Mouse (Mus musculus) embryonic facial prominence, embryonic 15.5 days (tissue): ENCODE measurements around the gene Cyb5rl. TPM values are rescaled to one million over a fixed set of nuclear protein-coding genes. Genes with fewer than 3 reads are reported as not detected.

Source experiments
- ATAC-seq: fragments of 200-750 bp; cut with Nextera tagmentation; 2 replicates; pipeline ENCODE4 v1.8.0; 2017; ENCODE audit warnings: low read depth, moderate TSS enrichment; ENCODE audit not compliant: insufficient number of reproducible peaks, low FRiP score, low TSS enrichment
- H3K27ac ChIP-seq: fragments of 300-500 bp; sonication (generic); replicated peaks from 2 replicates; pipeline ENCODE4 v1.5.1; 2015; ENCODE audit warnings: mild to moderate bottlenecking, inconsistent platforms
- H3K27me3 ChIP-seq: fragments of 300-500 bp; sonication (generic); 2 replicates; pipeline ENCODE4 v1.6.1; 2015; ENCODE audit warnings: inconsistent platforms
- H3K36me3 ChIP-seq: fragments of 300-500 bp; sonication (generic); 2 replicates; pipeline ENCODE4 v1.6.1; 2015; ENCODE audit warnings: mild to moderate bottlenecking, inconsistent platforms
- H3K4me1 ChIP-seq: fragments of 300-500 bp; sonication (generic); 2 replicates; pipeline ENCODE4 v1.6.1; 2015; ENCODE audit warnings: inconsistent platforms
- H3K4me2 ChIP-seq: fragments of 300-500 bp; sonication (generic); replicated peaks from 2 replicates; pipeline ENCODE4 v1.6.1; 2015; ENCODE audit warnings: mild to moderate bottlenecking, inconsistent platforms
- H3K4me3 ChIP-seq: fragments of 300-500 bp; sonication (generic); replicated peaks from 2 replicates; pipeline ENCODE4 v1.5.1; 2015; ENCODE audit warnings: mild to moderate bottlenecking, inconsistent platforms
- H3K9ac ChIP-seq: fragments of 300-500 bp; sonication (generic); 2 replicates; pipeline ENCODE4 v1.6.1; 2015; ENCODE audit warnings: inconsistent platforms
- H3K9me3 ChIP-seq: fragments of 300-500 bp; sonication (generic); replicated peaks from 2 replicates; pipeline ENCODE4 v1.6.1; 2016; ENCODE audit warnings: inconsistent platforms
- WGBS: fragments of 180-500 bp; shearing (Covaris S2); methylation state at CpG from one replicate; pipeline ENCODE4 v1.1.7; 2015; 5-methylcytosine and 5-hydroxymethylcytosine counted together
- polyA plus RNA-seq: library from polyadenylated mRNA; unstranded; fragments of >200 nt; fragmentation: Nextera tagmentation; extraction: Ambion mirVana; gene quantifications from 2 replicates; pipeline ENCODE4 v1.2.1, GENCODE M21; 2015

Cyb5rl gene
- polyA plus RNA-seq, 1 experiment from 2014 or later = 7.6 TPM

GRCm38 (mm10) chr4:107130534-107130933, 63.7 kb downstream of the Cyb5rl start:
- H3K4me1 ChIP-seq = peaks cover 26% of the 10 kb centered on the region
- H3K9me3 ChIP-seq = no peaks in the 10 kb centered on the region
- H3K27ac ChIP-seq = no peak overlapping the region
- no peak overlapping the region for H3K9ac ChIP-seq
- H3K4me2 ChIP-seq = no peak overlapping the region
- H3K4me3 ChIP-seq = no peak overlapping the region
- H3K27me3 ChIP-seq = no peaks in the 10 kb centered on the region
- H3K36me3 ChIP-seq = no peaks in the 10 kb centered on the region
- ATAC-seq = no peak
- WGBS = 19% methylated on average over 9 of the region's 9 CpGs

- Histone ChIP-seq H3K9me3 (no peaks in the 10 kb centered on the region), H3K36me3 (peaks cover 8% of the 10 kb centered on the region; the same call in 1 of the 2 replicates), H3K27ac (no peak overlapping the region), H3K4me1 (peaks cover 34% of the 10 kb centered on the region), H3K4me3 (no peak overlapping the region), H3K4me2 (no peak overlapping the region), H3K9ac (no peak overlapping the region), H3K27me3 (no peaks in the 10 kb centered on the region)
- ATAC-seq = no peak
- WGBS = 81% methylated on average over 3 of the region's 3 CpGs
Observed at GRCm38 (mm10) chr4:107134891-107135290, 68.1 kb downstream of the Cyb5rl start.

GRCm38 (mm10) chr4:107135663-107136062, 68.9 kb downstream of the Cyb5rl start:
- 53% methylated on average over 5 of the region's 5 CpGs for WGBS
- Histone ChIP-seq H3K9me3 (no peaks in the 10 kb centered on the region), H3K27me3 (no peaks in the 10 kb centered on the region), H3K9ac (no peak overlapping the region), H3K4me1 (peaks cover 34% of the 10 kb centered on the region), H3K36me3 (peaks cover 8% of the 10 kb centered on the region; the same call in 1 of the 2 replicates), H3K4me2 (no peak overlapping the region), H3K27ac (no peak overlapping the region), H3K4me3 (no peak overlapping the region)
- ATAC-seq = no peak

- no peak for ATAC-seq
- Histone ChIP-seq H3K36me3 (peaks cover 8% of the 10 kb centered on the region; the same call in 1 of the 2 replicates), H3K9me3 (no peaks in the 10 kb centered on the region), H3K4me2 (no peak overlapping the region), H3K27ac (no peak overlapping the region), H3K4me3 (no peak overlapping the region), H3K27me3 (no peaks in the 10 kb centered on the region), H3K9ac (no peak overlapping the region), H3K4me1 (peaks cover 31% of the 10 kb centered on the region)
- 33% methylated on average over 3 of the region's 3 CpGs for WGBS
Observed at GRCm38 (mm10) chr4:107136531-107136930, 69.7 kb downstream of the Cyb5rl start.

Other genes starting within 250 kb of the Cyb5rl start
- gene Ssbp3, start 156.3 kb upstream of the Cyb5rl start, polyA plus RNA-seq = 136 and 137 TPM in 2 replicates
- 83.6 and 87.5 TPM in 2 replicates for gene Mrpl37, start 120 bp upstream of the Cyb5rl start, polyA plus RNA-seq
- not detected in 2 replicates for gene Cdcp2, start 29.9 kb downstream of the Cyb5rl start, polyA plus RNA-seq
- 583 and 621 TPM in 2 replicates for gene Tmem59, start 111.4 kb downstream of the Cyb5rl start, polyA plus RNA-seq
- gene Tceanc2, start 112.1 kb downstream of the Cyb5rl start, polyA plus RNA-seq = 22.5 and 24.7 TPM in 2 replicates
- gene Ldlrad1, start 142.2 kb downstream of the Cyb5rl start, polyA plus RNA-seq = 0.25 TPM in 2 replicates
- gene Lrrc42, start 186.5 kb downstream of the Cyb5rl start, polyA plus RNA-seq = 66.6 and 72.3 TPM in 2 replicates
- 41.1 and 43.9 TPM in 2 replicates for gene Hspb11, start 186.6 kb downstream of the Cyb5rl start, polyA plus RNA-seq
- 0.35 and 0.89 TPM in 2 replicates for gene Dio1, start 240.2 kb downstream of the Cyb5rl start, polyA plus RNA-seq
- gene Yipf1, start 247.4 kb downstream of the Cyb5rl start, polyA plus RNA-seq = 57.3 TPM in 2 replicates